Mouse (Mus musculus): ENCODE data around the gene Denr.

Gene Denr

DNA sequence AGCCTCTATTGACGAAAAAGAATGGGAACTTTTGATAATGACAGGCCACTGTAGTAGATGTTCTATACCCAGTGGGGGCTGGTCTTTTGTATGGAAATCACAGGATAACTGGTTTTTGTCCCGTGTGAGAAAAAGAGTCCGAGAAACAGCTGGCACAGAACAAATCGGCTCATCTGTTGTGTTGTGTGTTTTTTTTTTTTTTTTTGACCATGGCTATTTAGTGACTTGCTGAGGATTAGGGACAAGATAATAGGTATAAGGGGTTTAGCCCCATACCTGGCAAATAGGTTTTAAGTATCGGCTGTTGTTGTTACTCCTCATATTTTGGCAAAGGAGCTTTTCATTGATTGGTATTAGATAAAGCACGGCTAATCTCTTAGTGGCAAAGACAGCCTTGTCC lies 65.5 kb downstream of the Denr start:
- no peak for DNase-seq (ENCODE audit: low spot score)

- peak; percentile 64 for DNase-seq (ENCODE audit: low spot score)
Measured at GRCm38 (mm10) chr5:123973299-123974178, 66.6 kb downstream of the Denr start, which contains the start of gene Hip1r. Gene Hip1r (plus strand): TSS chr5:123973628.

- DNase-seq (ENCODE audit: low spot score) = no peak
Measured at GRCm38 (mm10) chr5:123974179-123974485, 67.2 kb downstream of the Denr start.

DNA sequence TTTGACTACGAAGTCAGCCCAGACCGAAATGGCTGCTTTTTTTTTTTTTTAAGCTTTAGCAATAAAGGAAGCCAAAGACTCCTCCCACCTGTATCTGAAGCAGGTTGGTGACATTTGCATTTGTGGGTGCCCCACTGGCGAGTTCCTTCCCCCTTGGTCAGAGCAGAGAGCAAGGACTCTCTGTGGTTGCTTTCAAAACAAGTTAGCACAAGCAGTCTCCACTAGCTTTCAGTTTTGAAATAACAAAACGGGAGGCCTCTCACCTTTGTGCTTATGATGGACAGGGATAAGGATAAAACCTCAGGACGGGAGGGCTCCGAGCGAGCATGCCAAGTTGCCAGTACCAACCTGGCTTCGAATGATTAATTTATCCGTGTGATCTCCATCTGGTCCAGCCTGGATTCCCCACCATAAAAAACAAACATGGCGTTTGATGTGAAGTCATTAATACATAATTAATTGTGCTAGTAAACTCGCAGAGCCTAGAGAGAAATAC lies 67.7 kb downstream of the Denr start:
- no peak for DNase-seq (ENCODE audit: low spot score)

DNA sequence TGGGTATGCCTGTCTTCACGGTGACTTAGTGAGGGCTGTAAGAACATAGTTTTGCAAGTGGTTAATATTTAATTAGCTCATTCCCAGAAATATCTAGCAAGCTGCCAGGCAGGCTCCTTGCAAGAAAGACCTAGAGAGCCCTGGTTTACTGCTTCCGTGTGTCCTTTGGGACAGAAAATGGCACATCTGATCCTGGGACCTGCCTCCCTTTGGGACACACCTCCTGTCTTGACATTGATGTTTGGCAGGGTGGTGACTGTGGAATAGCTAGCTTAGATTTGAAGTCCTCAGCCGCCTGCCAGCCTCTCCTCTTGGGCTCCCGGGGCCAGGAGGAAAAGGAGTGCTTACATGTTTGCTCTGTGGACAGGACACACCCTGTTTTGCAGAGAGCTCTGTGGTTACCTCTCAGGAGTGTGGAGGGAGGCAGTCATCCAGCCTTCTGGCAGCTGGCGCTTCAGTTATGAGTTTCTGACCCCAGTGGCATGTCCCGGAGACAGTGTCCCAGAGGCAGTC lies 68.7 kb downstream of the Denr start:
- DNase-seq (ENCODE audit: low spot score) = no peak

- no peak for DNase-seq (ENCODE audit: low spot score)
Measured at GRCm38 (mm10) chr5:123977231-123977630, 70.3 kb downstream of the Denr start.

DNA sequence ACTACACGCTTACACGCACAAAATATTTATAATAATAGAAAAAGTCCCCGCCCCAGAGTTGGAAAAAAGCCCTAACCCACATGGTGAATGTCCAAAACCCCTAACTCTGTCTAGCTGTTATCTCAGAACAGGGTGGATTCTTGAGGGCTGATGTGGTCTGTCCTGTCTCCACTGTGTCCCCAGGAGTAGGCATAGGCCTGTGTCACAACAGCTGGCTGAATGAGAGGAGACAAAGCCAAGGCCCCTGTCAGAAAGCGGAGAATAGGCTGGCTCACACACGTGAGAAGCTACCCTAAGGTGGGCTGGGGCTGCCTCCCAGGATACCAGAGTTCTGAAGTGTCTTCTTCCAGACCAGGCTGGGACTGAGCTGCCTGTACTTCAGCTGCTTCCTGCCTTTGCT lies 71.2 kb downstream of the Denr start:
- DNase-seq (ENCODE audit: low spot score) = no peak
